Mouse (Mus musculus) lung, embryonic 16.5 days (tissue): ENCODE results near the gene Odf2. TPM values are rescaled to one million over a fixed set of nuclear protein-coding genes. Genes with fewer than 3 reads are reported as not detected.

Experiments
- ATAC-seq: fragments of 200-750 bp; cut with Nextera tagmentation; 2 replicates; pipeline ENCODE4 v1.8.0; 2017; ENCODE audit warnings: low read depth, mild to moderate bottlenecking, moderate library complexity
- H3K27ac ChIP-seq: fragments of 300-500 bp; sonication (generic); 2 replicates; pipeline ENCODE4 v1.5.1; 2014; ENCODE audit warnings: mild to moderate bottlenecking, control low read depth, low read length
- H3K27me3 ChIP-seq: fragments of 300-500 bp; sonication (generic); 2 replicates; pipeline ENCODE4 v1.6.1; 2014; ENCODE audit warnings: low read depth, low read length, mixed read lengths; ENCODE audit not compliant: control insufficient read depth, insufficient read depth
- H3K36me3 ChIP-seq: fragments of 300-500 bp; sonication (generic); 2 replicates; pipeline ENCODE4 v1.6.1; 2014; ENCODE audit warnings: low read length; ENCODE audit not compliant: control insufficient read depth, insufficient read depth
- H3K4me1 ChIP-seq: fragments of 300-500 bp; sonication (generic); replicated peaks from 2 replicates; pipeline ENCODE4 v1.6.1; 2014; ENCODE audit warnings: low read length, mixed read lengths; ENCODE audit not compliant: control insufficient read depth, insufficient read depth
- H3K4me2 ChIP-seq: fragments of 300-500 bp; sonication (generic); 2 replicates; pipeline ENCODE4 v1.6.1; 2014; ENCODE audit warnings: low read depth, low read length, control low read depth
- H3K4me3 ChIP-seq: fragments of 300-500 bp; sonication (generic); 2 replicates; pipeline ENCODE4 v1.5.1; 2014; ENCODE audit warnings: mild to moderate bottlenecking, low read length, control low read depth
- H3K9ac ChIP-seq: fragments of 300-500 bp; sonication (generic); 2 replicates; pipeline ENCODE4 v1.6.1; 2014; ENCODE audit warnings: low read length, control low read depth
- H3K9me3 ChIP-seq: fragments of 300-500 bp; sonication (generic); 2 replicates; pipeline ENCODE4 v1.6.1; 2016; ENCODE audit warnings: low read length; ENCODE audit not compliant: control insufficient read depth
- WGBS: fragments of 180-500 bp; shearing (Covaris S2); extraction: QIAGEN DNeasy Blood & Tissue Kit; methylation state at CpG from one replicate; pipeline ENCODE4 v1.1.7; 2014; 5-methylcytosine and 5-hydroxymethylcytosine counted together
- polyA plus RNA-seq: library from polyadenylated mRNA; unstranded; fragments of >200 nt; fragmentation: Nextera tagmentation; extraction: Ambion mirVana; gene quantifications from 2 replicates; pipeline ENCODE4 v1.2.1, GENCODE M21; 2015

Gene Odf2
- polyA plus RNA-seq, 1 experiment from 2014 or later, result 60.8 TPM

- H3K27ac ChIP-seq, result no peak overlapping the region
- no peaks in the 10 kb centered on the region for H3K4me1 ChIP-seq
- H3K36me3 ChIP-seq, result peaks cover 40% of the 10 kb centered on the region
- H3K27me3 ChIP-seq, result no peaks in the 10 kb centered on the region
- H3K9ac ChIP-seq, result no peak overlapping the region
- no peaks in the 10 kb centered on the region for H3K9me3 ChIP-seq
- no peak overlapping the region for H3K4me3 ChIP-seq
- WGBS, result 76% methylated on average over 2 of the region's 2 CpGs
- no peak for ATAC-seq
- no peak overlapping the region for H3K4me2 ChIP-seq
Measured at GRCm38 (mm10) chr2:29910042-29910441, 21.0 kb downstream of the Odf2 start.

- H3K4me1 ChIP-seq, result 0 out of 2 replicates have a peak, but pooled peaks cover 2% of the 10 kb centered on the region
- H3K36me3 ChIP-seq, result peaks cover 61% of the 10 kb centered on the region
- H3K9ac ChIP-seq, result no peak overlapping the region
- no peaks in the 10 kb centered on the region for H3K9me3 ChIP-seq
- no peaks in the 10 kb centered on the region for H3K27me3 ChIP-seq
- no peak overlapping the region for H3K4me3 ChIP-seq
- ATAC-seq, result no peak
- 89% methylated on average over 11 of the region's 11 CpGs for WGBS
- no peak overlapping the region for H3K4me2 ChIP-seq
- H3K27ac ChIP-seq, result no peak overlapping the region
Measured at GRCm38 (mm10) chr2:29917621-29918020, 28.6 kb downstream of the Odf2 start.

- Histone ChIP-seq H3K4me2 (no peak overlapping the region), H3K4me3 (no peak overlapping the region), H3K27me3 (no peaks in the 10 kb centered on the region), H3K9ac (no peak overlapping the region), H3K27ac (no peak overlapping the region; the same call in 1 of the 2 replicates), H3K36me3 (peaks cover 54% of the 10 kb centered on the region), H3K9me3 (no peaks in the 10 kb centered on the region), H3K4me1 (0 out of 2 replicates have a peak, but pooled peaks cover 2% of the 10 kb centered on the region)
- 31% methylated on average over 11 of the region's 11 CpGs for WGBS
- ATAC-seq, result peak; percentile 82
Measured at GRCm38 (mm10) chr2:29922011-29922410, 33.0 kb downstream of the Odf2 start.

- Histone ChIP-seq H3K4me2 (no peak overlapping the region), H3K27me3 (no peaks in the 10 kb centered on the region), H3K9me3 (no peaks in the 10 kb centered on the region), H3K36me3 (peaks cover 54% of the 10 kb centered on the region), H3K9ac (no peak overlapping the region), H3K4me3 (no peak overlapping the region), H3K4me1 (0 out of 2 replicates have a peak, but pooled peaks cover 2% of the 10 kb centered on the region), H3K27ac (no peak overlapping the region)
- 84% methylated on average over 5 of the region's 5 CpGs for WGBS
- ATAC-seq, result no peak
Measured at GRCm38 (mm10) chr2:29926542-29926941, 37.5 kb downstream of the Odf2 start.

- no peaks in the 10 kb centered on the region for H3K4me1 ChIP-seq
- H3K4me2 ChIP-seq, result no peak overlapping the region
- no peaks in the 10 kb centered on the region for H3K9me3 ChIP-seq
- 82% methylated on average over 10 of the region's 10 CpGs for WGBS
- no peaks in the 10 kb centered on the region for H3K27me3 ChIP-seq
- H3K4me3 ChIP-seq, result no peak overlapping the region
- no peak overlapping the region for H3K9ac ChIP-seq
- ATAC-seq, result no peak
- H3K36me3 ChIP-seq, result peaks cover 30% of the 10 kb centered on the region
- H3K27ac ChIP-seq, result 0 out of 2 replicates have a peak overlapping the region, but pooled peaks have one; percentile 10
Measured at GRCm38 (mm10) chr2:29930506-29930905, 41.5 kb downstream of the Odf2 start.

GRCm38 (mm10) chr2:29931194-29931593, 42.2 kb downstream of the Odf2 start:
- H3K36me3 ChIP-seq, result peaks cover 23% of the 10 kb centered on the region
- H3K27me3 ChIP-seq, result no peaks in the 10 kb centered on the region
- H3K4me3 ChIP-seq, result no peak overlapping the region
- no peak overlapping the region for H3K9ac ChIP-seq
- no peak overlapping the region for H3K4me2 ChIP-seq
- H3K4me1 ChIP-seq, result peaks cover 4% of the 10 kb centered on the region
- no peak overlapping the region for H3K27ac ChIP-seq
- no peaks in the 10 kb centered on the region for H3K9me3 ChIP-seq
- 84% methylated on average over 6 of the region's 6 CpGs for WGBS
- no peak for ATAC-seq

- H3K36me3 ChIP-seq, result peaks cover 22% of the 10 kb centered on the region
- no peaks in the 10 kb centered on the region for H3K27me3 ChIP-seq
- H3K27ac ChIP-seq, result peak within 1 kb of the TSS; percentile 78
- H3K9me3 ChIP-seq, result no peaks in the 10 kb centered on the region
- ATAC-seq, result peak; percentile 98
- H3K4me2 ChIP-seq, result peak within 1 kb of the TSS; percentile 78
- 3% methylated on average over 44 of the region's 44 CpGs for WGBS
- peaks cover 6% of the 10 kb centered on the region for H3K4me1 ChIP-seq
- peak within 1 kb of the TSS; percentile 80 for H3K9ac ChIP-seq
- H3K4me3 ChIP-seq, result peak within 1 kb of the TSS; percentile 98
Measured at GRCm38 (mm10) chr2:29934906-29935599, 46.0 kb downstream of the Odf2 start, which contains the start of gene Gle1. Gene Gle1, plus strand, starts transcription at chr2:29935426.

- peaks cover 7% of the 10 kb centered on the region for H3K4me1 ChIP-seq
- H3K4me2 ChIP-seq, result no peak overlapping the region
- no peaks in the 10 kb centered on the region for H3K9me3 ChIP-seq
- H3K4me3 ChIP-seq, result no peak overlapping the region
- H3K27me3 ChIP-seq, result no peaks in the 10 kb centered on the region
- WGBS, result 86% methylated on average over 9 of the region's 9 CpGs
- H3K36me3 ChIP-seq, result peaks cover 42% of the 10 kb centered on the region
- no peak for ATAC-seq
- no peak overlapping the region for H3K9ac ChIP-seq
- H3K27ac ChIP-seq, result no peak overlapping the region
Measured at GRCm38 (mm10) chr2:29940073-29940472, 51.1 kb downstream of the Odf2 start.

GRCm38 (mm10) chr2:29940826-29941225, 51.8 kb downstream of the Odf2 start:
- no peaks in the 10 kb centered on the region for H3K27me3 ChIP-seq
- WGBS, result 87% methylated on average over 7 of the region's 7 CpGs

More at GRCm38 (mm10) chr2:29940826-29941225, 51.8 kb downstream of the Odf2 start:
- Histone ChIP-seq H3K4me3 (no peak overlapping the region), H3K36me3 (peaks cover 43% of the 10 kb centered on the region), H3K4me1 (peaks cover 8% of the 10 kb centered on the region), H3K9ac (no peak overlapping the region), H3K4me2 (no peak overlapping the region), H3K9me3 (no peaks in the 10 kb centered on the region), H3K27ac (no peak overlapping the region)
- no peak for ATAC-seq
